Mouse (Mus musculus): Measurements from ENCODE around the gene Gfpt2. TPM values are rescaled to one million over a fixed set of nuclear protein-coding genes. Genes with fewer than 3 reads are reported as not detected.

Gene Gfpt2
- polyA plus RNA-seq, 1 experiment from 2014 or later: 13.2 TPM

DNA sequence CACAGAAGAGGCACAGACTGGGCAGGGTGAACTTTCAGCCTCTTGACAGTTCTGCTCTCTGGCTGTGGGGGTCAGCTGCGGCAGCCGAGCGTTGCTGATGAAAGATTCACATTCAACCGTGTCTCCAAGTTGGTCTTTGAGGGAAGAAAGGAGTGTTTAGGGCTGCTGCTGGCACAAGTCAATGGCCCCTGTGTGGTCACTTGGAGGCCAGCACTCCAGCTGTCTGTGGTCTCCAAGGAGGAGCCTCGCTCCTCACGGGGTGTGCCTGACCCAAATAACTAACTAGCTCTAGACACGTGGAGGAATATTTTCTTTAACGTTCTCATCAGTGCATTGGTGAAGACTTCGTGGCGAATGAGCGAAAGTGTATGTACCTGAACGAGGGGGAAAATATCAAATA lies 38.0 kb downstream of the Gfpt2 start:
- ATAC-seq (ENCODE audit: low FRiP score, low TSS enrichment): no peak
- no peak overlapping the region for H3K9ac ChIP-seq (replicated peaks; ENCODE audit: low read length)
- no peaks in the 10 kb centered on the region for H3K27me3 ChIP-seq (ENCODE audit: insufficient read depth, low read length)
- no peaks in the 10 kb centered on the region for H3K9me3 ChIP-seq (ENCODE audit: low read length)
- no peak overlapping the region for H3K27ac ChIP-seq (ENCODE audit: low read length)
- H3K4me2 ChIP-seq (replicated peaks; ENCODE audit: low read depth, low read length): no peak overlapping the region
- H3K36me3 ChIP-seq (ENCODE audit: insufficient read depth, low read length): peaks cover 16% of the 10 kb centered on the region; the same call in 1 of the 2 replicates
- no peaks in the 10 kb centered on the region for H3K4me1 ChIP-seq (ENCODE audit: insufficient read depth, low read length)
- H3K4me3 ChIP-seq (ENCODE audit: low read length): no peak overlapping the region
- 84% methylated on average over 12 of the region's 12 CpGs for WGBS

- WGBS: 81% methylated on average over 5 of the region's 5 CpGs
- Histone ChIP-seq H3K9me3 (ENCODE audit: low read length) (no peaks in the 10 kb centered on the region), H3K27me3 (ENCODE audit: insufficient read depth, low read length) (no peaks in the 10 kb centered on the region), H3K9ac (replicated peaks; ENCODE audit: low read length) (no peak overlapping the region), H3K4me2 (replicated peaks; ENCODE audit: low read depth, low read length) (no peak overlapping the region), H3K4me3 (ENCODE audit: low read length) (no peak overlapping the region), H3K27ac (ENCODE audit: low read length) (no peak overlapping the region), H3K4me1 (ENCODE audit: insufficient read depth, low read length) (no peaks in the 10 kb centered on the region), H3K36me3 (ENCODE audit: insufficient read depth, low read length) (peaks cover 16% of the 10 kb centered on the region; the same call in 1 of the 2 replicates)
- no peak for ATAC-seq (ENCODE audit: low FRiP score, low TSS enrichment)
These were observed 39.0 kb downstream of the Gfpt2 start for GRCm38 (mm10) chr11:49832962-49833361.

DNA sequence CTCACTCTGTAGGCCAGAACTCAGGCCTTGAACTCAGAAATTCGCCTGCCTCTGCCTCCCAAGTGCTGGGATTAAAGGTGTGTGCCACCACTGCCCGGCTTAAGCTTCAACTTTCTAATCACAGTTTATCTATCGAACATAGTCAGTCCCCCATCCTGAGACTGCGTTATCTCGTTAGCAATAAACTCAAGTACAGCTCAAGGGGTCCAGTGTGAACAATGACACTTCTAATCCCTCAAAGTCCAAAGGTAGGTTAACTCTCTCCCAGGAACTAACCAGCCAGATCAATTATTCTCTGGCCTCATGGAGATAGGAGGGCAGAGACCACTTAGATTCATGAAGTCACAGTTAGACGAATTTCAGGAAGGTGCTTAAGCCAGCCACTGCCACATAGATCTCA lies 40.3 kb downstream of the Gfpt2 start:
- no peaks in the 10 kb centered on the region for H3K4me1 ChIP-seq (ENCODE audit: insufficient read depth, low read length)
- no peak overlapping the region for H3K4me2 ChIP-seq (replicated peaks; ENCODE audit: low read depth, low read length)
- no peak overlapping the region for H3K4me3 ChIP-seq (ENCODE audit: low read length)
- no peak overlapping the region for H3K27ac ChIP-seq (ENCODE audit: low read length)
- H3K27me3 ChIP-seq (ENCODE audit: insufficient read depth, low read length): no peaks in the 10 kb centered on the region
- no peaks in the 10 kb centered on the region for H3K9me3 ChIP-seq (ENCODE audit: low read length)
- H3K36me3 ChIP-seq (ENCODE audit: insufficient read depth, low read length): peaks cover 16% of the 10 kb centered on the region; the same call in 1 of the 2 replicates
- WGBS: 92% methylated on average over 6 of the region's 6 CpGs
- no peak for ATAC-seq (ENCODE audit: low FRiP score, low TSS enrichment)
- H3K9ac ChIP-seq (replicated peaks; ENCODE audit: low read length): no peak overlapping the region

DNA sequence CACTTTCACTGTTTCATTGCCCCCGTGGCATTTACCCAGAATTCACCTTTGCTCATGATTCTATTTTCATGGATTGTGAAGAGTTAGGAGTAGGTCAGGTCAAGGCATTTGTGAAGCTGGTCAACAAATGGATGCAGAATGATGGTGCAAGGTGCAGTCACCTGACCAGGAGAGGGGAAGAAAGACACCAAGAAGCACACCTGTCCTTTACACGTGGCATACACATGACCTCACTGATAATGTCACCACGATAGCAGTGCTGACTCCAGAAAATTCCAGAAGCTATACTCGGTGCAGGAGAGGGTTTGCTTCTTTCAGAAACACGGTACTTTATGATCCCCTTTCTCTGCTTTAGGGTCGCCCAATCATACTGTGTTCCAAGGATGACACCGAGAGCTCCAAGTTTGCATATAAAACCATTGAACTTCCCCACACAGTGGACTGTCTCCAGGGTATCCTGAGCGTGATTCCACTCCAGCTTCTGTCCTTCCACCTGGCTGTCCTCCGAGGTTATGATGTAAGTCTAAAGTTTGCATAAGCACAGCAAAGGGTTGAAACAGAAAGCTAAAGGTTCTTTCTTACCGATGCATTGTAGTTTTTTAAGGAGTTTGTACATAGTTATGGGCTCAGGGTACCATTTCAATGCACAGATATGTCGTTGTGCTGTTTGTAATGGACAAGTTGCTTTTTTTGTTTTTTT lies 41.4 kb downstream of the Gfpt2 start:
- H3K27me3 ChIP-seq (ENCODE audit: insufficient read depth, low read length): no peaks in the 10 kb centered on the region
- ATAC-seq (ENCODE audit: low FRiP score, low TSS enrichment): no peak
- 94% methylated on average over 11 of the region's 11 CpGs for WGBS
- H3K4me1 ChIP-seq (ENCODE audit: insufficient read depth, low read length): no peaks in the 10 kb centered on the region
- H3K9me3 ChIP-seq (ENCODE audit: low read length): no peaks in the 10 kb centered on the region
- H3K4me3 ChIP-seq (ENCODE audit: low read length): no peak overlapping the region
- H3K36me3 ChIP-seq (ENCODE audit: insufficient read depth, low read length): peaks cover 16% of the 10 kb centered on the region; the same call in 1 of the 2 replicates
- no peak overlapping the region for H3K27ac ChIP-seq (ENCODE audit: low read length)
- no peak overlapping the region for H3K4me2 ChIP-seq (replicated peaks; ENCODE audit: low read depth, low read length)
- no peak overlapping the region for H3K9ac ChIP-seq (replicated peaks; ENCODE audit: low read length)

DNA sequence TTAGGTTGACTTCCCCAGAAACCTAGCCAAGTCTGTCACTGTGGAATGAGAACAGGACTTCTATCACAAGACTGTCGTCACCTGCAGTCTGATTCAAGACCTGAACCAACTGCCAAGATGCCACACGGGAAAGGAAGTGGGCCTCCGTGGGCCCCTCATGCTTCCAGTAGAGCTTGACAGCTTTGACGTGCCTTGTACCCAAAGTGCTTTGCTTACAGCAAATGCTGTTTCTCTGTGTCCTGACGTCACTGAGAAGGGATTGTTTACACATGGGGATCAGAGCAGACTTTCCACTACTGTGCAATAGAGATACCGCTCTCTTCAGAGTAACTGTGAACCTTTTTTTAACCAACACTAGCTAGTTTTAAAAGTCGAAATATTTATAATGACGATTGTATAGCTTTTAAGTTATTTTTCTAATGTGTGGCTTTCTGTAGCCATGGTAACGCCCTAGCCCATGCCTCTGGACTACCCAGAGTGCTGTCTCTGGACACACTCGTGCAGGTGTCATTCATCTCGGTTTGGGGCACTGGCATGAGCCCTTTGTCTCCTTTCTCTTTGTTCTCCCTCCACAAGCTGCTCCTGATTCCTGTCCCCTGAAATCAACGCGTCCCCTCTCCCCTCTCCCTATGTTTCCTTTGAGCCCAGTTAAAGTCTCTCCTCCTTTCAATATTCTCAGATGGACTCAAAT lies 43.9 kb downstream of the Gfpt2 start:
- Histone ChIP-seq H3K4me1 (ENCODE audit: insufficient read depth, low read length) (no peaks in the 10 kb centered on the region), H3K27ac (ENCODE audit: low read length) (no peak overlapping the region), H3K4me2 (replicated peaks; ENCODE audit: low read depth, low read length) (no peak overlapping the region), H3K27me3 (ENCODE audit: insufficient read depth, low read length) (no peaks in the 10 kb centered on the region), H3K36me3 (ENCODE audit: insufficient read depth, low read length) (peaks cover 14% of the 10 kb centered on the region; the same call in 1 of the 2 replicates), H3K9me3 (ENCODE audit: low read length) (no peaks in the 10 kb centered on the region), H3K4me3 (ENCODE audit: low read length) (no peak overlapping the region), H3K9ac (replicated peaks; ENCODE audit: low read length) (no peak overlapping the region)
- ATAC-seq (ENCODE audit: low FRiP score, low TSS enrichment): no peak
- 70% methylated on average over 13 of the region's 13 CpGs for WGBS

- H3K4me2 ChIP-seq (replicated peaks; ENCODE audit: low read depth, low read length): no peak overlapping the region
- ATAC-seq (ENCODE audit: low FRiP score, low TSS enrichment): no peak
- H3K9ac ChIP-seq (replicated peaks; ENCODE audit: low read length): no peak overlapping the region
- H3K36me3 ChIP-seq (ENCODE audit: insufficient read depth, low read length): no peaks in the 10 kb centered on the region
- H3K4me1 ChIP-seq (ENCODE audit: insufficient read depth, low read length): no peaks in the 10 kb centered on the region
- H3K9me3 ChIP-seq (ENCODE audit: low read length): no peaks in the 10 kb centered on the region
- H3K4me3 ChIP-seq (ENCODE audit: low read length): no peak overlapping the region
- WGBS: 57% methylated on average over 1 of the region's 1 CpGs
- H3K27ac ChIP-seq (ENCODE audit: low read length): no peak overlapping the region
- no peaks in the 10 kb centered on the region for H3K27me3 ChIP-seq (ENCODE audit: insufficient read depth, low read length)
These were observed 46.7 kb downstream of the Gfpt2 start for GRCm38 (mm10) chr11:49840666-49841065.

GRCm38 (mm10) chr11:49841886-49842285 lies 47.9 kb downstream of the Gfpt2 start:
- Histone ChIP-seq H3K4me1 (ENCODE audit: insufficient read depth, low read length) (no peaks in the 10 kb centered on the region), H3K9me3 (ENCODE audit: low read length) (no peaks in the 10 kb centered on the region), H3K27me3 (ENCODE audit: insufficient read depth, low read length) (no peaks in the 10 kb centered on the region), H3K36me3 (ENCODE audit: insufficient read depth, low read length) (no peaks in the 10 kb centered on the region), H3K27ac (ENCODE audit: low read length) (no peak overlapping the region), H3K9ac (replicated peaks; ENCODE audit: low read length) (no peak overlapping the region), H3K4me2 (replicated peaks; ENCODE audit: low read depth, low read length) (no peak overlapping the region), H3K4me3 (ENCODE audit: low read length) (no peak overlapping the region)
- 58% methylated on average over 1 of the region's 1 CpGs for WGBS
- no peak for ATAC-seq (ENCODE audit: low FRiP score, low TSS enrichment)

DNA sequence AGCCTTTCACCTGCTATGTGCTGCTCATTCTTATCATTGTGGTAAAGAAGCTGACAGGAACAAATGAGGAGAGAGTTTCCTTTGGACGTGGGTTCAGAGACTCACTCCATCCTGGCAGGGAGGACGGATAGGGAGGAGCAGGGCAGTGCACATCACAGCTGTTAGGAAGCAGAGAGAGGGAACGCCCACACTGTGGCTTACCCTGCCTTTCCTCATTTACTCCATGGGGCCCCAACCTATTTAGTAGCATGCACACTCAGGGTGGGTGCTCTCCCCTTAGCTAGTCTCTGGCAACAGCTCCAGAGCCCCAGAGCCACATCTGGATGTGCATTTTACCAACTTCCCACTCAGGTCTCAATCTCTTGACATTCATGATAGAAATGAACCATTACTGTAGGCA lies 48.7 kb downstream of the Gfpt2 start:
- Histone ChIP-seq H3K4me3 (ENCODE audit: low read length) (no peak overlapping the region), H3K27ac (ENCODE audit: low read length) (no peak overlapping the region), H3K36me3 (ENCODE audit: insufficient read depth, low read length) (no peaks in the 10 kb centered on the region), H3K4me1 (ENCODE audit: insufficient read depth, low read length) (peaks cover 4% of the 10 kb centered on the region), H3K9me3 (ENCODE audit: low read length) (no peaks in the 10 kb centered on the region), H3K27me3 (ENCODE audit: insufficient read depth, low read length) (no peaks in the 10 kb centered on the region), H3K9ac (replicated peaks; ENCODE audit: low read length) (no peak overlapping the region), H3K4me2 (replicated peaks; ENCODE audit: low read depth, low read length) (no peak overlapping the region)
- 33% methylated on average over 3 of the region's 3 CpGs for WGBS
- no peak for ATAC-seq (ENCODE audit: low FRiP score, low TSS enrichment)

DNA sequence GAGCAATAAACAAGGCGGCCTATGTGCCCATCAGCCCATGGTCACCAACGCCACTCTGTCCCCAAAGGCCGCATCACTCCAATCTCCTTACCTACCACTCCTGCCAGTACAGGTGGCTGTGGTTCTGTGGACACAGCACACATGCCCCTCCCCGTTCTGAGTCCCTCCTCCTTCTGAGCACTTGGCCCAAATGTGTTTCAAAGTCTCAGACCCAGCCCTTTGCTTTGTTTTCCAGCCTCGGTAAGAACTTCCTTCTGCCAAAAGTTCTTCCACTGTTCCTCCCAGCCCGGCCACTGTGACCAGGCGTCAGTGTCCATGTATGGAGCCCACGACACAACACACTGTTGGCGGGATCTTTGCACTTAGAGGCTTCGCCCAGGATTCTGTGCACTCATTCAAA lies 50.3 kb downstream of the Gfpt2 start:
- Histone ChIP-seq H3K4me2 (replicated peaks; ENCODE audit: low read depth, low read length) (no peak overlapping the region), H3K9me3 (ENCODE audit: low read length) (no peaks in the 10 kb centered on the region), H3K27ac (ENCODE audit: low read length) (no peak overlapping the region), H3K4me1 (ENCODE audit: insufficient read depth, low read length) (peaks cover 15% of the 10 kb centered on the region), H3K9ac (replicated peaks; ENCODE audit: low read length) (no peak overlapping the region), H3K27me3 (ENCODE audit: insufficient read depth, low read length) (no peaks in the 10 kb centered on the region), H3K4me3 (ENCODE audit: low read length) (no peak overlapping the region), H3K36me3 (ENCODE audit: insufficient read depth, low read length) (no peaks in the 10 kb centered on the region)
- WGBS: 94% methylated on average over 10 of the region's 10 CpGs
- no peak for ATAC-seq (ENCODE audit: low FRiP score, low TSS enrichment)

GRCm38 (mm10) chr11:49844969-49845368 lies 51.0 kb downstream of the Gfpt2 start:
- H3K36me3 ChIP-seq (ENCODE audit: insufficient read depth, low read length): no peaks in the 10 kb centered on the region
- no peak overlapping the region for H3K9ac ChIP-seq (replicated peaks; ENCODE audit: low read length)
- peaks cover 15% of the 10 kb centered on the region for H3K4me1 ChIP-seq (ENCODE audit: insufficient read depth, low read length)
- no peak overlapping the region for H3K4me3 ChIP-seq (ENCODE audit: low read length)
- H3K27me3 ChIP-seq (ENCODE audit: insufficient read depth, low read length): no peaks in the 10 kb centered on the region
- WGBS: 56% methylated on average over 3 of the region's 3 CpGs
- no peak for ATAC-seq (ENCODE audit: low FRiP score, low TSS enrichment)
- H3K4me2 ChIP-seq (replicated peaks; ENCODE audit: low read depth, low read length): no peak overlapping the region
- H3K9me3 ChIP-seq (ENCODE audit: low read length): no peaks in the 10 kb centered on the region
- no peak overlapping the region for H3K27ac ChIP-seq (ENCODE audit: low read length)

All from kidney, embryonic 16.5 days (tissue).